Comparison of ENCODE assay signal across 11 mouse cellular contexts in the genomic region with DNA sequence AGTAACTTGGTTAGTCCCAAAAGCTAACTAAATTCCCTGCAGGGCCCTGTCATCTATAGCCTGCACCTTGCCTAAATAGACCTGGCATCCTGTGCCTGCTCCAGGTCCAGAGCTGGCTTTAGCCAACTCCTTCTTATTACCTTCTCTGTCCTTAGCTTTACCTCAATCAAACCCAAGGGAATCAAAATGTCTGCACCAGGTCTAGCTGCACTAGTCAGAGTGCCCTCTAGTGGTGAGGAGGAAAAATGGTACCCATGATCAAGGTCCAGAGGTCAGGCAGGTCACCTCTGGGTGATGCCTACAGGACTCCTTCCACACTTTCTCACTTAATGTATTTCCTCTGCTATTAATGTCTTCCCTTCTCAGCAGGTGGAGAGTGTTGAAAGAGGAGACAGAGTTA. TPM values are rescaled to one million over a fixed set of nuclear protein-coding genes. Genes with fewer than 3 reads are reported as not detected.
DNase-seq lines count a peak whose midpoint lies in the region; ATAC-seq and TF ChIP-seq lines count a peak whose summit lies in the region.
"Had no signal": no experiment of that assay in that cellular context is flagged by ENCODE, and none has a peak within 500 bp of the region (broad histone marks: within the 10 kb centered on the region; RNA-seq: fewer than 3 reads in every experiment).

No protein-coding gene starts in this region.

- no peak overlapping the region for H3K4me3 ChIP-seq in intestine, postnatal 0 days (ENCODE audit: low read depth, low read length)
- H3K4me3 ChIP-seq in intestine, embryonic 16.5 days (ENCODE audit: low read length), result no peak overlapping the region
- H3K4me3 ChIP-seq in kidney, embryonic 15.5 days (replicated peaks), result no peak overlapping the region
- H3K4me3 ChIP-seq: embryonic facial prominence, embryonic 12.5 days; limb, embryonic 15.5 days; neural tube, embryonic 12.5 days had no signal

- H3K36me3 ChIP-seq in intestine, postnatal 0 days (ENCODE audit: control insufficient read depth, insufficient read depth), result no peaks in the 10 kb centered on the region
- H3K36me3 ChIP-seq in intestine, embryonic 16.5 days (ENCODE audit: control insufficient read depth, insufficient read depth, low read length), result no peaks in the 10 kb centered on the region
- no peaks in the 10 kb centered on the region for H3K36me3 ChIP-seq in kidney, embryonic 15.5 days
- H3K36me3 ChIP-seq: embryonic facial prominence, embryonic 12.5 days; limb, embryonic 15.5 days; neural tube, embryonic 12.5 days had no signal

- no peak for ATAC-seq in intestine, postnatal 0 days
- no peak for ATAC-seq in intestine, embryonic 16.5 days
- peak; percentile 81 for ATAC-seq in granulocyte monocyte progenitor cell, adult 5-6 weeks (replicated peaks; ENCODE audit: poor library complexity, severe bottlenecking)
- no peak for ATAC-seq in kidney, embryonic 15.5 days (replicated peaks; ENCODE audit: low FRiP score)

- no peaks in the 10 kb centered on the region for H3K9me3 ChIP-seq in intestine, postnatal 0 days (ENCODE audit: control insufficient read depth)
- no peaks in the 10 kb centered on the region for H3K9me3 ChIP-seq in intestine, embryonic 16.5 days (ENCODE audit: control insufficient read depth, low read length)
- no peaks in the 10 kb centered on the region for H3K9me3 ChIP-seq in kidney, embryonic 15.5 days (replicated peaks)
- H3K9me3 ChIP-seq: embryonic facial prominence, embryonic 12.5 days; limb, embryonic 15.5 days; neural tube, embryonic 12.5 days had no signal

- H3K4me2 ChIP-seq in intestine, postnatal 0 days (replicated peaks; ENCODE audit: low read depth), result no peak overlapping the region
- no peak overlapping the region for H3K4me2 ChIP-seq in intestine, embryonic 16.5 days (ENCODE audit: low read depth, low read length)
- H3K4me2 ChIP-seq in kidney, embryonic 15.5 days, result no peak overlapping the region
- H3K4me2 ChIP-seq: embryonic facial prominence, embryonic 12.5 days; limb, embryonic 15.5 days; neural tube, embryonic 12.5 days had no signal

- no peaks in the 10 kb centered on the region for H3K4me1 ChIP-seq in intestine, postnatal 0 days (replicated peaks; ENCODE audit: control insufficient read depth, insufficient read depth, low read length)
- H3K4me1 ChIP-seq in intestine, embryonic 16.5 days (ENCODE audit: control insufficient read depth, insufficient read depth, low read length), result no peaks in the 10 kb centered on the region
- H3K4me1 ChIP-seq in kidney, embryonic 15.5 days, result no peaks in the 10 kb centered on the region
- H3K4me1 ChIP-seq: embryonic facial prominence, embryonic 12.5 days; limb, embryonic 15.5 days; neural tube, embryonic 12.5 days had no signal

- H3K9ac ChIP-seq in intestine, postnatal 0 days (ENCODE audit: low read depth, low read length), result no peak overlapping the region
- no peak overlapping the region for H3K9ac ChIP-seq in intestine, embryonic 16.5 days (ENCODE audit: low read depth, low read length)
- no peak overlapping the region for H3K9ac ChIP-seq in kidney, embryonic 15.5 days
- H3K9ac ChIP-seq: embryonic facial prominence, embryonic 12.5 days; limb, embryonic 15.5 days; neural tube, embryonic 12.5 days had no signal

- no peak overlapping the region for H3K27ac ChIP-seq in intestine, postnatal 0 days (ENCODE audit: low read depth, low read length)
- no peak overlapping the region for H3K27ac ChIP-seq in intestine, embryonic 16.5 days (ENCODE audit: low read length)
- no peak overlapping the region for H3K27ac ChIP-seq in kidney, embryonic 15.5 days
- H3K27ac ChIP-seq: embryonic facial prominence, embryonic 12.5 days; limb, embryonic 15.5 days; neural tube, embryonic 12.5 days had no signal

- H3K27me3 ChIP-seq in intestine, postnatal 0 days (replicated peaks; ENCODE audit: control insufficient read depth, insufficient read depth, low read length), result no peaks in the 10 kb centered on the region
- no peaks in the 10 kb centered on the region for H3K27me3 ChIP-seq in intestine, embryonic 16.5 days (replicated peaks; ENCODE audit: control insufficient read depth, insufficient read depth, low read length)
- no peaks in the 10 kb centered on the region for H3K27me3 ChIP-seq in kidney, embryonic 15.5 days
- H3K27me3 ChIP-seq: limb, embryonic 15.5 days; neural tube, embryonic 12.5 days had no signal

- DNase-seq in A20 (ENCODE audit: low read depth, low spot score), result peak; percentile 26
- peak; percentile 73 for DNase-seq in ES-CJ7 (ENCODE audit: low read depth, low spot score)
- no peak for DNase-seq in urinary bladder, adult 2 months (ENCODE audit: low spot score)
- no peak for DNase-seq in frontal cortex, postnatal 14 days (ENCODE audit: low spot score in 2 of 2)

- TF ChIP-seq CTCF in intestine, postnatal 0 days (IDR thresholded peaks at IDR 0.05; ENCODE audit: low read depth), result peak; percentile 80

RNA-seq across cellular contexts. Expression of gene Rnf152, which starts 6.2 kb away (rescaled TPM):
- 1.8 and 2.1 TPM in 2 replicates for polyA plus RNA-seq in intestine, postnatal 0 days (2015; fragmentation: Nextera tagmentation; extraction: Ambion mirVana)
- 1.7 and 1.9 TPM in 2 replicates for polyA plus RNA-seq in intestine, embryonic 16.5 days (2015; fragmentation: Nextera tagmentation; extraction: Ambion mirVana)
- not detected in 2 replicates for total RNA-seq in granulocyte monocyte progenitor cell, adult 5-6 weeks (2014; fragmentation: Nextera tagmentation)
- not detected in 2 replicates for total RNA-seq in granulocyte monocyte progenitor cell, adult 5-6 weeks (2017)
- 2.0 and 3.9 TPM in 2 replicates for polyA plus RNA-seq in urinary bladder, adult 2 months (2012; rRNA removed)
- polyA plus RNA-seq in kidney, embryonic 15.5 days (2015; fragmentation: Nextera tagmentation; extraction: Ambion mirVana), result 0.80 and 0.83 TPM in 2 replicates

Comparison
In these comparisons a context has a peak if more than half of its experiments do, and no peak if none do; other contexts are left out.
1. DNase-seq: peak in A20 (single experiment) and ES-CJ7 (single experiment); none in urinary bladder, adult 2 months (single experiment) and frontal cortex, postnatal 14 days (0 of 2).